Mouse (Mus musculus) C2C12 (cell line): ENCODE data around the gene Izumo2.

Source experiments
- CEBPB ChIP-seq: IDR thresholded peaks from one replicate; pipeline ENCODE4 v1.6.1; 2011; ENCODE audit warnings: low read depth, mild to moderate bottlenecking, control low read depth, moderate library complexity
- CTCF ChIP-seq: IDR thresholded peaks from one replicate; pipeline ENCODE4 v1.5.1; 2011; ENCODE audit not compliant: control insufficient read depth, insufficient read depth, insufficient read length
- MAX ChIP-seq: IDR thresholded peaks from one replicate; pipeline ENCODE4 v1.6.1; 2011; ENCODE audit warnings: mild to moderate bottlenecking, control low read depth
- MYOD1 ChIP-seq: IDR thresholded peaks from one replicate; pipeline ENCODE4 v1.6.1; 2011; ENCODE audit warnings: low read depth; ENCODE audit not compliant: control insufficient read depth, insufficient read length

GRCm38 (mm10) chr7:44724316-44724715 lies 15.8 kb downstream of the Izumo2 start:
- no peak for TF ChIP-seq CTCF
- TF ChIP-seq MAX, result no peak
- TF ChIP-seq CEBPB, result no peak
- TF ChIP-seq MYOD1, result no peak
